Mouse (Mus musculus): ENCODE results near the gene Xrcc6. TPM values are rescaled to one million over a fixed set of nuclear protein-coding genes. Genes with fewer than 3 reads are reported as not detected.

The Xrcc6 gene
- 27.1 and 31.6 TPM in 2 replicates for polyA plus RNA-seq (2015; fragmentation: Nextera tagmentation; extraction: Ambion mirVana)

GRCm38 (mm10) chr15:81987646-81988045 is at the start of gene Xrcc6:
Xrcc6 (plus strand) TSS chr15:81987835.

DNA sequence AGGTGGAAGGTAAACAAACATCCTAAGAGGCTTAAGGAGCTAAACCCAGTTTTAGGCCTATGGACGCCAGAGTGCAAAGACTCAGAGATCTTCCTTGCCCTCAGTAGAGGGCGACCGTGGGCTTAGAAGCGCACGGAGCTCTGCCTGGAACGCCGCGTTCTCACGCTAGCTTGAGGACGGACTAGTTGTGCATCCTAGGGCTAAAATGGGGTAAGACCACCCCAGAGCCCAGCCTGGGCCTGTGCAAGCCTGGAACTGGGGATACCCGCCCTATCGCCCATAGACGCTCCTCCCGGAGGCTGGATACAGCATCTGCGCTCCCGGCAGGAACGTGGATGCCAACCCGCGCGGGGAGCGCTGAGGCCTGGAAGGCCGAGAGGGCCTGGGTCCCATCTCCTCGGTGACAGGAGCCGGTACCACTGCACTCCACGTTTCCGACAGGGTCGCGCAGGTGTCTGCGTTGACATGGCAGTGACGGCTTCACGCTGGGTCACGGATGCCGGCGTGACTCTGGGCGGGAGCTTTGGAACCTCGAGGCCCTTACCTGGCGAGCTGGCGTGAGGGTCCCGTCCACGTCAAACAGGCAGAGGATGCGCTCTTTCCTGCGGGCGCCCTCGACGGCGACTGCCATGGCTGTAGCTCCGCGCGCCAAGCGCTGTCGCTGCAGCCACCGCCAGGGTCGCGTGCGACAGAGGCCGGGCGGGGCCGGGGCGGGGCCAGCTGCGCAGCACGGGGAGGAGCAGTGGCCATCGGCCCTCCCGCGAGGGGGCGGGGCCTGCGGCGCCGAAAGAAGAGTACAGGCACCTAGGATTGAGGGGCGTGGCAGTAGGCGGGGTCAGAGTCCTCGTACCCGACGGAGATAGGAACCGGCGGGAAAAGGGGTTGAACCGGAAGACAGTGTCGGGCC is 27.2 kb upstream of the Xrcc6 start, which contains the start of gene Pmm1:
Gene Pmm1, minus strand, starts transcription at position 760 of the 907 bp plus-strand sequence.

GRCm38 (mm10) chr15:81980321-81980720 is 7.3 kb upstream of the Xrcc6 start, which contains the start of gene 1700029P11Rik:
1700029P11Rik (plus strand) TSS chr15:81980540.

DNA sequence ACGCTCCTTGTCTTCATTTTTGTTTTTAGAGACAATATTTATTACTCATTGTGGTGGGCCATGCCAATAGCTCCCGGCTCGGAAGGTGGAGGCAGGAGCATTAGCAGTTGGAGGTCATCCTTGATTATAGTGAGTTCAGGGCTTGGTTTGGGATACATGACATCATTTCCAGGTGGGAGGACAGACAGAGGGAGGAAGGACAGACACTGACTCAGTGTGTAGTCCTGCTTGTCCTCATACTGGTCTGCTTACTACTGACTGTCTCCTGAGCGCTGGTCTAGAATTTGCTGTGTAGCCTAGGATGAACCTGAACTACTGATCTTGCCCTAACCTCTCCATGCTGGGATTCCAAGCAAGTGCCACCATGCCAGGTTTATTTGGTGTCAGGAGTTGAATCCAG is 46.1 kb downstream of the Xrcc6 start, which contains the start of gene Desi1:
Gene Desi1, minus strand, starts transcription at position 101 of the 400 bp plus-strand sequence.

DNA sequence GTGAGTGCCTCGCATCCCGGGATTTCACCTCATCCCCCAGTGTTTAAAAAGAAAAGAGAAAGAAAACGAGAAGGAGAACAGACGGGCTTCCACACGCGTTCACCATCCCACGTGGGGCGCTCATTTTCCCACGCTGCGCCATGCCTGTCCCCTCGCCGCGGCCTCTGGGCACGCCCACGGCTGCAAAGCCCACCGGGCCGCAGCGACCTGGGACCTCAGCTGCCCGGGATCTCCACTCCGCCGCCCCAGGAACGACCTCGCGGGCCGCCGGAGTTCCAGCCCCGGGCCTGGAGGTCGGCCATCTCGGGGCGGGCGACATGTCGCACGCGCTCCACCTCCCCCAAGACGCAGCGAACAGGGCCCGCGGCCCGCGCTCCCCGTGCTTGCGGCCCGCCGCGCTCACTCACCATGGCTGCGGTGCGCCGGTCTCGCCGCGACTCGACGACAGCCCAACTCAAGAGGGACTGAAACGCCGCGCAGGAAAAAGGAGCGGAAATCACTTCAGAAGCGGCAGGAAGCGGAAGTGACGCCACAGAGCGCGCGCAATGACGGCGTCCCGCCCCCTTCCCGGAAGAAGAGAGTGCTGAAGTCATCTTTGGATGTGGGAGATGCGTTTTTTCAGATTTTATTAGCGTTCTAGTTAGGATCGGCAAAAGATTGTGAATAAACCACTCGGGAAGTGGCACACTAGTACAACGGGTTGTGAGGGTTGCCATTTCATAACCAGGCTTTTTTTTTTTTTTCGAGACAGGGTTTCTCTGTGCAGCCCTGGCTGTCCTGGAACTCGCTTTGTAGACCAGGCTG is 59.6 kb downstream of the Xrcc6 start, which contains the start of gene Snu13:
Gene Snu13, minus strand, starts transcription at position 519 of the 804 bp plus-strand sequence.

DNA sequence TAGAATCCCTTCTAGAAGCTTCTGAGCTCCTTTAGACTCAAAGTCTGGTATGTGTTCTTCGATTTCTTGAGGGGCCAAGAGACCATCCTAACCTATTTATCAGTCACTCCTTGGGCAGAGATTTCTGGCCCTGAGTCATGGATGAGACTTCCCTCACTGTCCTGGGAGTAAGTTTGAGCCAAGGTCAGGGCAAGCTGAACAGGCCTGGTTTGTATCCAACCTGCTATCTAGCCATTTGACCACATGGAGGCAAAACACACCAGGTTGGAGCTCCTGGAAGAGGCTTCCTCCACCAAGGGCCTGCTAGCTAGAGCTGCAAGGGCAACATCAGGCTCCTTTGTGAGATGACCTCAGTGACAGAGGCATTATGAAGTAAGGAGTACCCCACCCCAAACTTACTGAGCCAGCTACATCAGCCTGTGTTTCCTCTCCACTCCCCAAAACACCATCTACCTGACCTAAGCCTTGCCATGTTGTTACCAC is 71.1 kb downstream of the Xrcc6 start, which contains the start of gene 4930407I10Rik:
Gene 4930407I10Rik, plus strand, starts transcription at position 433 of the 483 bp plus-strand sequence.

GRCm38 (mm10) chr15:82069898-82070297 is 82.3 kb downstream of the Xrcc6 start, which contains the start of gene Mei1:
Mei1 (plus strand) TSS chr15:82069996.

Other genes starting within 250 kb of the Xrcc6 start
- gene Zc3h7b, start 242.8 kb upstream of the Xrcc6 start, polyA plus RNA-seq (2015; fragmentation: Nextera tagmentation; extraction: Ambion mirVana) = 8.7 and 8.9 TPM in 2 replicates
- gene Rangap1, start 242.3 kb upstream of the Xrcc6 start, polyA plus RNA-seq (2015; fragmentation: Nextera tagmentation; extraction: Ambion mirVana) = 20.9 and 21.1 TPM in 2 replicates
- gene Tef, start 185.4 kb upstream of the Xrcc6 start, polyA plus RNA-seq (2015; fragmentation: Nextera tagmentation; extraction: Ambion mirVana) = 48.0 and 51.4 TPM in 2 replicates
- gene Tob2, start 129.0 kb upstream of the Xrcc6 start, polyA plus RNA-seq (2015; fragmentation: Nextera tagmentation; extraction: Ambion mirVana) = 31.6 and 35.5 TPM in 2 replicates
- gene Phf5a, start 115.9 kb upstream of the Xrcc6 start, polyA plus RNA-seq (2015; fragmentation: Nextera tagmentation; extraction: Ambion mirVana) = 48.6 and 54.7 TPM in 2 replicates
- 541 and 569 TPM in 2 replicates for gene Aco2, start 115.5 kb upstream of the Xrcc6 start, polyA plus RNA-seq (2015; fragmentation: Nextera tagmentation; extraction: Ambion mirVana)
- gene Polr3h, start 61.6 kb upstream of the Xrcc6 start, polyA plus RNA-seq (2015; fragmentation: Nextera tagmentation; extraction: Ambion mirVana) = 142 and 168 TPM in 2 replicates
- 12.6 and 14.2 TPM in 2 replicates for gene Csdc2, start 51.1 kb upstream of the Xrcc6 start, polyA plus RNA-seq (2015; fragmentation: Nextera tagmentation; extraction: Ambion mirVana)
- 18.1 and 25.8 TPM in 2 replicates for gene Pmm1, start 26.9 kb upstream of the Xrcc6 start, polyA plus RNA-seq (2015; fragmentation: Nextera tagmentation; extraction: Ambion mirVana)
- not detected in 2 replicates for gene 1700029P11Rik, start 7.3 kb upstream of the Xrcc6 start, polyA plus RNA-seq (2015; fragmentation: Nextera tagmentation; extraction: Ambion mirVana)
- 12.9 and 13.2 TPM in 2 replicates for gene Desi1, start 46.0 kb downstream of the Xrcc6 start, polyA plus RNA-seq (2015; fragmentation: Nextera tagmentation; extraction: Ambion mirVana)
- 101 and 109 TPM in 2 replicates for gene Snu13, start 59.8 kb downstream of the Xrcc6 start, polyA plus RNA-seq (2015; fragmentation: Nextera tagmentation; extraction: Ambion mirVana)
- not detected in 2 replicates for gene 4930407I10Rik, start 71.3 kb downstream of the Xrcc6 start, polyA plus RNA-seq (2015; fragmentation: Nextera tagmentation; extraction: Ambion mirVana)
- not detected in 2 replicates for gene Mei1, start 82.2 kb downstream of the Xrcc6 start, polyA plus RNA-seq (2015; fragmentation: Nextera tagmentation; extraction: Ambion mirVana)
- gene Ccdc134, start 140.1 kb downstream of the Xrcc6 start, polyA plus RNA-seq (2015; fragmentation: Nextera tagmentation; extraction: Ambion mirVana) = 35.9 and 41.2 TPM in 2 replicates
- gene Srebf2, start 159.3 kb downstream of the Xrcc6 start, polyA plus RNA-seq (2015; fragmentation: Nextera tagmentation; extraction: Ambion mirVana) = 53.6 and 63.8 TPM in 2 replicates
- gene Shisa8, start 225.0 kb downstream of the Xrcc6 start, polyA plus RNA-seq (2015; fragmentation: Nextera tagmentation; extraction: Ambion mirVana) = not detected in 2 replicates
- not detected in 2 replicates for gene Tnfrsf13c, start 236.5 kb downstream of the Xrcc6 start, polyA plus RNA-seq (2015; fragmentation: Nextera tagmentation; extraction: Ambion mirVana)